Mouse (Mus musculus): ENCODE measurements at regions not wholly inside any gene's neighbourhood (a gene's known extent, or its start where the extent isn't known, plus 50 kb on each side); places are given as distances from the start of the nearest gene placed in this dataset.

DNA sequence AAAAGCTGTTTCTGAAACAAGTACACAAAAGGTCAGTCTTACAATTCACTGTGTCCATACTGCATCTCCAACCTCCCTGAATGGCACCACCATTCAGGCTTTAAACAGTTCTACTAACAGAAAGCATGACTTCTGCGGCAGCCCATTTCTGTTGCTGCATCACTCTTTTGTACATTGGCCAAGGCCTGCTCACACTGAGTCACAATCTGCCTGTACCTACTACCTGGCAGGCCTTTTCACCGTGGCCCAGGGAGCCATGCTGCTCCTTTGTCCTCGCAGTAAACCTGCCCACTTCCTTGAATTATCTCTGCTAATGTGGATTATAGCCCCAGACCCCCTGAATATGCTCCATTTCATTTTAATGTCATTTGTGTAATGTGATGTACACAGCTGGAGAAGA, 439.5 kb upstream of the Gm10306 start:
- TF ChIP-seq CTCF (IDR thresholded peaks at IDR 0.05; ENCODE audit: borderline replicate concordance, insufficient read depth, low read depth, low read length), result no peak
- TF ChIP-seq POLR2A (IDR thresholded peaks at IDR 0.05; ENCODE audit: borderline replicate concordance, insufficient read depth, low read length), result no peak
